Mouse (Mus musculus): ENCODE measurements around the gene Agpat3.

The Agpat3 gene

DNA sequence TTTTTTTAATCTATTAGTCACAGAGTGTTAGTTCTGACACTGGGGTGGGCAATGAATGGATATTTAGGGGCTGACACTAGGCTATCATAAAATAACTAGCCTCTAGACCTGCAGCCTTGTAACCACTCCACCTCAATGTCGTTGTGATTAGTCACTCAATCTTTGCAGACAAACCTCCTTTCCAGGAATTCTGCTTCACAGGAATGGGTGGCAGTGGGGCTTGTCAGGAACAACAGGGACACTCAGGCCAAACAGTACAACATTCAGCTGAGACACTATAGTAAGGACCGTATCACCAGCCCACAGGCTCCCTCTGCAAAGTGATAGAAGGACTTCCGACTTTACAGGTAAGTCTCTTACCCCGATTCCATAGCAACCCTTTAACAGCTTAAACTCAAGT, 105.6 kb downstream of the Agpat3 start:
- no peak for DNase-seq

DNA sequence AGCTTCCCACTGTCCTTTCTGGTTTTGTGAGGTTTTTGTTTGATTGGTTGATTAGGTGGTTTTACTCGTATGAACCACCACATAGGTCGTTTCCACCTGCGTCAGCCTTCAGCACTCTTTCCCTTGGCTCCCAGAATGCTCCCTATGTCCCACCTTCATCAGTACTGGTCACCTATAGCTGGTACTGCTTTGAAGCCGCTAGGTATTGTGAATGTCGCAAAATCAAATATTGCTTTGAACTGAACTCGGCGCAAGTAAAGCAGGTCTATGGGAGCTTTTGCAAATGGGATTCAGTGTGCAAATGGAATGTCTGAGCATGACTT, 107.1 kb downstream of the Agpat3 start:
- no peak for DNase-seq

DNA sequence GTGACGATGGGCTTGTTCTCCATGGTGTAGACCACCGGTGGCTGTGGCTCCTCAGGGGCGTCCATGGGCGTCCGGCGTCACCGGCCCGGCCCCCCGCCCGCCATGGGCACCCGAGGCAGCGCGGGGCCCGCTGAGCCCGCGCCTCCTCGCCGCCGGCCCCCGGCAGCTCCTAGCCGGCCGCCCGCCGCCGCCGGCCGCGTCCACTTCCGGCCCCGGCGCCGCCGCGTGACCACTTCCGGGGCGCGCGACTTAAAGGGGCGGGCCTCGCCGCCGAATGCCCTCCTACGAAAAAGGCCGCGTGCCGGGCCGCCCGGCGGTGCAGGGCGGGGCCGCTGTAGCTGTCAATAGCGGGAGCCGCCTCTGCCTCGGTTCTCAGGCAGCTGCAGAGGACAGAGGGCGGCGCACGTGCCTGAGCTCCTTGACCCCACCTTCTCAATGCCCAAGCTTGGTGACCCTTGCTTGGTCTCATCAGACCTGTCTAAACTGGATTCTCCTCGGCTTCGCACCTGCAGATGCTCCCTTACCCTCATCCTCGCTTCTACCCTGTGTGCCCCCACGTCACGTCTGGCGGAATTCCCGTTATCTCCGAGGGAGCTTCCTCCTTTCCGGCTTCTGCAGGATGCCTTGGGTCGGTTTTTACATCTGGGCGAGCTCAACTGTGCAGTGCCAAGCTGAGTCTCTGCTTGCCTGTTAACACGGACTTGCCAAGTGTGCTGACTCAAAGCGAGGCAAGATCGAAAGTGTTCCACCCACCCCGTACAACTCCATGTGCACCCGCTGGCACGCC, 107.7 kb downstream of the Agpat3 start, which contains the start of gene Trappc10:
TSS of gene Trappc10 (minus strand) at position 204 of the 787 bp plus-strand sequence.
- DNase-seq = peak; percentile 82 to 86

DNA sequence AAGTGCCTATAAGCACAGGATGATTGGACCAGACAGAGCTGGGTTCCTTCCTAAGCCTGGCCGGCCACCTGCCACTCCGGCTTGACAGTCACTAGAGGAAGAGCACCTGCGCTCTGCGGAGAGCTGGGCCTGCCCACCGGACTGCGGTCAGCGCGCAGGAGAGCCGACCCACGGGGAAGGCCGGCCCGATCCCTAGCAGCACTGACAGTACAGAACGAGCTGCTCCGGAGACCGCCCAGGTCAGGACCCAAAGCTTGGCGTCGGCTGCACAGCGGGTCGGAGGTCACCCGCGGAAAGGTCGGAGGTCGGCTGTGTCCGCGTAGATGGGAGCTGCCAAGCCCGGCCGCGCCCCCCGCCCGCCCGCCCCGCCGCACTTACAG, 108.2 kb downstream of the Agpat3 start:
- peak; percentile 44 to 45 for DNase-seq

DNA sequence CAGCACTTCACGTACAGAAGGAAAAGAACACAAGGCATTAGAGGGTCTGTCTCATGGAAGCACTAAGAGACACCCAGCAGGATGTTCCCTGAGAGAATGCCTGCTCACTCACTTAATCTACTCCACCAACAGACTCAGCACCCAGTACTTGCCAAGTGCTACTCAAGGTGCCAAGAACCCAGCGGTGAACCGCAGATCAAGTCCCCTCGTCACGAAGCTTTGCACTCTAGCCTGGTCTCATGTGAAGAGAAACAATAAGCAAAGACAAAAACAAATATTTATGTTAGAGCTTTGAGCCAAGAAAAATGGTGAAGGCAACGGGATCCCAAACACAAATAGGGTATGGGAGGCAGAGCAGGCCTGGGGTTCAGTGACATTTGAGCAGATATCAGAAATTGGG, 113.4 kb downstream of the Agpat3 start:
- DNase-seq = peak; percentile 21 to 34

DNA sequence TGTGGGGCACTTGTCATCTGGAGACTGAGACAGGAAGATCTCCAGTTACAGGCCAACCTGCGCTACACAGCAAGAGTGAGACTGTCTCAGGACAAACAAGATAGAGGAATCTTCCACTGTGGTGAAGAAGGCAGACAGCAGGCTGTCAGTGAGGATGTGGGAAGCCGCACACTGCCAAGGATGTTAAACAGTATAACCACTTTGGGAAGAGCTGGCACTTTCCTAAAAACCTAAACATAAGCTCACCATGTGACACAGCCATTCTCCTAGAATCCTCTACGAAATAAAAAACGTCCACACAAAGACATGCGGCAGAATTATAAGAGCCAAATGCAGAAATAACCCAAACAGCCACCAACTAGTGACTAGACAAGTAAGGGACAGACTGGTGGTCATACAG, 114.0 kb downstream of the Agpat3 start:
- DNase-seq = no peak

DNA sequence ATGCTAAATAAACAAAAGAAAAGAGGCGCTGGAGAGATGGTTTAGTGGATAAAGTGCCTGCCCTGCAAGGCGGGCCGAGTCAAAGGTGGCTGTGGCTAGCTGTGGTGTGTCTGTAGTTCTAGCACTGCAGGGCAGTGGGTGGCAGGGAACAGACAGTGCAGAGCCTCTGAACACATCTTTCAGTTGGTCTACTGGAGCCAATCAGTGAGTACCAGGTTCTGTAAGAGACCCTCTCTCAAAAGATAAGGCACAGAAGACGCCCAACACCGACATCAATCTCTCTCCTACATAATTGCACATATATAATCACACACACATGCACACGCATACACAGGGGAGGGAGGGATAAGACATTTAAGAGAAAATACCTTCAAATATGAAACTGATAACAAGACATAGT, 114.5 kb downstream of the Agpat3 start:
- DNase-seq = no peak

DNA sequence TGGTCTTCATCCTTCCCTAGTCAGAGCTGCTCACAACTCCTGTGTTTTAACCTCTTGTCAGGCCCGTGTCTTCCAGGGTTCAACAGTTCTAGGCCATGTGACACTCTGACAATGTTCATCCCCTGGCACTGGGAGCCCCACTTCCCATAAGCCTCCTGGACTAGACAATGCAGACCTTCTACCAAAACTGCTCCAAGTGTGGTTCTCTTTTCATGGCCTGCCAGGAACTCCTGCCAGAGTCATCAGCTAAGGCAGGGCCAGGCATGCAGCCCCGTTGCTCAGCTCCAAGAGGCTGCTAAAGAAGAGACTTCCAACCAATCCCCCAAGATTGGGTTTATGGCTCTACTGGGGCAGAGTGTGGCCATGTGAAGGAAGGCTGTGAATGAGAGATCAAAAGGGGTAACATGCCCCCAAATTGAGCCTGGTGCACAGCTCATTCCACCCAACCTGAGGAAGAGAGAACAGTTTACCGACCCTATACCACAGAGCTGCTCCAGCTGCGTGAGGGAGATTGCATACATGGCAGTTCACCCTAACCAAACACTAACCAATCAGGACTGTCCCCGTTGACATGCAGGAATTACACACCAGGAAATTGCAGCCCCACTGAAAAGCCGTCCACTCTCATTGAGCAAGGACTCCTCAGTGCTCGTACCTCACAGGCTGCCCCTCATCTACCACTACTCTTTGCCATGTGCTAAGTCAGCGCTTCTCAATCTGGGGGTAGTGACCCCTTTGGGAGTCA, 115.2 kb downstream of the Agpat3 start:
- no peak for DNase-seq

DNA sequence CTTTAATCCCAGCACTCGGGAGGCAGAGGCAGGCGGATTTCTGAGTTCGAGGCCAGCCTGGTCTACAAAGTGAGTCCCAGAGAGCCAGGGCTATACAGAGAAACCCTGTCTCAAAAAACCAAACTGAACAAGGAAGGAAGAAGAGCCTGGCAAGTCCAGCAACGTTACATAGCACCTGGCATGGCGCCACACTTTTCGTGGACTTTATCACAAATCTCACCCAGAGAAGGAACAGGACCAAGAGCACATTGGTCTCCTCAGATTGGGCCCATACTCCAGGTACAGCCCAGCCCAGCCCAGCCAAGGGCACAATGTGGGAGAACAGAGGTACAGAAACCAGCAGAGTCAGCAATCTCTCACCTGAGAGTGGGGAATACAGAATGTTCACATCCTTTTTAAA, 118.5 kb downstream of the Agpat3 start:
- DNase-seq = no peak

DNA sequence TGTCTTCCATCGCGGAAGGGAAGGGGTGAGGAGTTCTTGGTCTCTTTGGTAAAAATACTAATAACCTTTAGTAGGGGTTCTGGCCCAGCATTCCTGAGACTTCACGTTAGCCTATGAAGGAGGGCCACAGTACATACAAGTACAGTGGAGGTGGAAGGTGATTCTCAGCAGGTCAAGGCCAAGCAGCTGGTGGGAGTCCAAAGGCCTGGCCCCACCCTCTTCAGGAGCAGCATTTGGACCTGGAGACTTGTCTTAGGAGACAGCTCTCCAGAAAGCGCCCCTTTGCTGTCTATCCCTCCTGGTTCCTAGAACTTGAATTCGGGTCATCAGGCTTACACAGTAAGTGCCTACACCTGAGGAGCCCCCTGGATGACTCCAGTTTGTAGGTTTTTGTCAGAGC, 119.1 kb downstream of the Agpat3 start:
- DNase-seq = no peak

DNA sequence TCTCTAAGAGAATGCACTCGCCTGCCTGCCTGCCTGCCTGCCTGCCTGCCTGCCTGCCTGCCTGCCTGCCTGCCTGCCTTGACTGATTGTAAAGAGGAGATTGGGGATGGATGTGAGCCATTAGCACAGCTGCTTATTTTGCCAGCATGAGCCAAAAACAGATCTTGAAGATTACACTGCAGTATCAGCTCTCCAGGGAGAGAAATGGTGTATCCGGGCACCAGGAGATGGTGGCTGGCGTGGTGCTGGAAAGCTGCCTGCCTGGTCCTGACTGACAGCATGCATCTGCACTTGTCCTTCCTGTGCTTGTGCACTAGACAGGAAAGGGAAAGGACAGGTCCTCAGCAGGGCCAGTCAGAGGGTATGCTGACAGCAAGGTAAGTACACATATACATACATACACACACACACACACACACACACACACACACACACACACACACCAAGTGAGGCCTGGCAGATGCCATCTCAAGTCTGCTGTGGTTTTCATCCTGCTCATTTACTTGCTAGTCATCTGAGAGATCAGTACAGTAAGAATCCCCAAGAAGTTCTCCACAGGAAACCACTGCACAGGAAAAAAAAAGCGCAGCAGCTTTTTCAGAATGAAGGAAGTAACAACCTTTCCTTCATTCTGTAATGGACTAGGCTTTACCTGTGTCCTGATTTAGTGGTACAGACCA, 119.8 kb downstream of the Agpat3 start:
- DNase-seq = no peak

DNA sequence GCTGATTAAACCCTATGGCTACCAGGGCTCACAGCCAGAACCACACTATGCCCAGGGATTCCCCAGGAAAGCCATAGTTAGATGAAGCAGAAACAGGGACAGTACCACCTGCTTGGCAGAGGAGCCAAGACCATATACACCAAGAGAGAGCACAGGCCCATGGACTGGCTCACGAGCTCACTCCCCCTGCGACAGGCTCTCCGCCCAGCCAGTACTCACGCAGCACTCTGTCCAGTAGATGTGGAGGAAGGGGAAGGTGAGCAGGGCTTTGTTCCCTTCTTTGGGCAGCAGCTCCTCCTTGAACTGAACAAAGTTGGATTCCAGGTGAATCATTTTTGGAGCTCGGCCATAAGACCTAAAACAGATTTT, 123.7 kb downstream of the Agpat3 start:
- no peak for DNase-seq

DNA sequence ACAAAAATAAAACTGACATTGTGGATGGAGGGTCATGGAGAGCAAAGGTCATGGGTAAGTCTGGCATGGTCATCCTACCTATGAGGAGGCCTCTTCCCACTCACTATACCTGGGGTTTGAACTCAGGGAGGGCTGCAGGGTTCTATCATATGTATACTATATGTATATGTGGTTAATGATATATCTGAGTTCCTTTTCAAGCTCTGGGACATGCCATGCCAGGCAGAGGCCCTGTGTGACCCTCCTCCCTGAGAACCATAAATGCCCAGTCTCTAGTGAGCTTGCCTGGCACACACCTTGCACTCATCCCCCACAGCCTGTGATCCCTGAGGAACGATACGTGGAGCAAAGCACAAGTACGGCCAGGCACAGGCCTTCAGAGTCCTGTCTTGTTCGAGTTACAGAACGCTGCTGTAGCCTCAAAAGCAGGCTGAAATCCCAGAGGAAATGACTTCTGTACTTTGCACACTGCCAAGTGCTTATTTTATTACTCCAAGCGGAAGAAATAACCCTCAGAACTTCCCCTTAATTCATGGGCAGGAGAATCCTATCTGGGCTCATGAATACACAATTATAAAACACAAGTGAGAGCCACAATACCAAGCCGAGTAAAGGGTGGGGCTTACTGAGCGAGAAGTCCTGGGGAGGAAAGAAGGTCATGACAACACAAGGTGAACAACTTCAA, 124.3 kb downstream of the Agpat3 start:
- DNase-seq = no peak

DNA sequence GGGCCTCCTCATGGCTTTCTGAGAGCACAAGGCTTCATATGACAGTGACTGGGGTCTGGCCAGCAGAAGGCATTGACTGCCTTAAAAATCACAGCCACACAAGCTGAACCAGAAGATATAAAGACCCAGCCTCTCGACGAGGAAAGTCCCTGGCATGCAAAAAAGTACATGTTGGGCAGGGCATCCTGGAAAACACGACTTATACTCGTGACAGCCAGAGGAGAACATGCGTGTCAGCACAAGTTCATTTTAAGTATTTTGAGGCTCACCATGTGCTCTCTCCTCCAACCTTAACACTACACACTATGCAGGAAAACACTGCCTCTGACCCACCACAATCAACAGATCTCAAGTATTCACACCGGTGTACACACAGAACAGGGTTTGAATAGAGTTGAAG, 128.2 kb downstream of the Agpat3 start:
- no peak for DNase-seq

DNA sequence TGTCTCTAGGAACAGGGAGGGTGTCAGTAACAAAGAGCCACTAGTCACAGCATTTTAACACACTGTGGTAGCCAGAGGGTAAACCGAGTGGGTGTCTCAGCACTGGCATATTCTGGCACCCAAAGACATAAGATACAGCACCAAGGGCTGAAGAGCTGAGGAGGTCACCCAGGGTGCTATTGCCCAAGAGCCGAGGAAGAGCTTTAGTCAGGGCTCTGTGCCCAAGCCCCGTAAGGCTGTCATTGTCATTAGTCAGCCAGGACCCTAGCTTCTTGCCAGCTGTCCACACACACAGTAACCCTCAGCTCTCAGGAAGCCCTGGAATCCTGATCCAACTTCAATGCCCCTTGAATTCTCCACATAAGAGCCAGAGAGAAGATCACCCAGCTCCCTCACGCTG, 129.4 kb downstream of the Agpat3 start:
- no peak for DNase-seq

DNA sequence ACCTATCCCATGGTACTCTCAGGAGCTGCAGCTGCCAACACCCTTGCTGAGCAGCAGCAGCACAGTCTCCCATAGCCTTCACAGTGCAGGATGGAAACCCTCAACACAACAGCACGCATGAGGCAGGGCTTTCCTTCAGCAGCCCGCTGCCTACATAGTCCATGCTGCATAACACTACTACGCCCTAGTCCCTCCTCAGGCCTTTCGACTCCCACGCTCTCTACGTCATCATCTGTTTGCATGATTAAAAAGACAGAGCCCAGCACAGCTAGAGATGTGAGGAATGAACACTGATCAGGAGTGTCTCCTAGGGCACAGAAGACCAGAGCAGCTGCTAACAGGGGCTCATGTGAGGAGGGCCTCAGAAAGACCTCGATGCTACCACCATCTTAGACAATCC, 131.0 kb downstream of the Agpat3 start:
- no peak for DNase-seq

DNA sequence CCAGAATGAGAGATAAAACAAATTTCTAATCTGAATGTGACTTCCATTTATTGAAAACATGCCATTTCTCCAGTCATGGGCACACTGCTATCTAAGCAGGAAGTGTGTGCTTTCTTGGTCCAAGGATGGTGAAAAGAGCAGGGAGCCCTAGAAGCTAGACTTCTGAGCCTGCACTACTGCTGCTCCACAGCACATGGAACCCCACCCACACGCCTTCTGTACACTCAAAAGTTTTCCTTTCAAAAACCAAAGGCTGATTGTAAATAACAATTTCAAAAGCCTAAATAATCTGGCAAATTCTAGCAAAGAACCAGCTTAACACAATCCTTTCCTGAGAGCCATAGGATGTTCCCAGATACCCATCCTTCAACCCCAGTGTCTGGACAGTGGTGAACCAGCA, 132.8 kb downstream of the Agpat3 start:
- no peak for DNase-seq
